Mouse (Mus musculus): ENCODE measurements around the gene Map7d2. TPM values are rescaled to one million over a fixed set of nuclear protein-coding genes. Genes with fewer than 3 reads are reported as not detected.
"Not testable (repeated sequence)": the region's sequence is repeated elsewhere in the genome, so short reads cannot be mapped to it uniquely, and the experiment has no call there.

Map7d2 gene
- polyA plus RNA-seq, 1 experiment from 2014 or later = 17.4 TPM

GRCm38 (mm10) chrX:159447133-159447532, 32.8 kb downstream of the Map7d2 start:
- H3K27me3 ChIP-seq = no peaks in the 10 kb centered on the region
- no peaks in the 10 kb centered on the region for H3K4me1 ChIP-seq
- H3K4me3 ChIP-seq = no peak overlapping the region
- no peak overlapping the region for H3K4me2 ChIP-seq (replicated peaks)
- no peaks in the 10 kb centered on the region for H3K9me3 ChIP-seq
- WGBS = 84% methylated on average over 1 of the region's 1 CpGs
- no peak overlapping the region for H3K27ac ChIP-seq (replicated peaks)
- ATAC-seq (replicated peaks) = no peak
- H3K36me3 ChIP-seq = no peaks in the 10 kb centered on the region
- H3K9ac ChIP-seq (replicated peaks) = no peak overlapping the region

- 43% methylated on average over 7 of the region's 7 CpGs for WGBS
- Histone ChIP-seq H3K9ac (replicated peaks) (no peak overlapping the region), H3K4me3 (peak overlapping the region; percentile 19)
These were observed 44.8 kb downstream of the Map7d2 start for GRCm38 (mm10) chrX:159459006-159459654.

GRCm38 (mm10) chrX:159474799-159475198, 60.4 kb downstream of the Map7d2 start:
- no peaks in the 10 kb centered on the region for H3K4me1 ChIP-seq
- H3K4me2 ChIP-seq (replicated peaks) = no peak overlapping the region
- no peak overlapping the region for H3K4me3 ChIP-seq
- no peak overlapping the region for H3K9ac ChIP-seq (replicated peaks)
- no peaks in the 10 kb centered on the region for H3K9me3 ChIP-seq
- no peaks in the 10 kb centered on the region for H3K36me3 ChIP-seq
- no peaks in the 10 kb centered on the region for H3K27me3 ChIP-seq
- ATAC-seq (replicated peaks) = no peak
- WGBS = 81% methylated on average over 1 of the region's 1 CpGs
- no peak overlapping the region for H3K27ac ChIP-seq (replicated peaks)

More at GRCm38 (mm10) chrX:159459006-159459654, 44.8 kb downstream of the Map7d2 start:
- 0 out of 2 replicates have a peak, but pooled peaks cover 4% of the 10 kb centered on the region for H3K4me1 ChIP-seq
- ATAC-seq (replicated peaks) = peak; percentile 64
- no peak overlapping the region for H3K27ac ChIP-seq (replicated peaks)
- H3K9me3 ChIP-seq = no peaks in the 10 kb centered on the region
- no peaks in the 10 kb centered on the region for H3K36me3 ChIP-seq
- H3K4me2 ChIP-seq (replicated peaks) = peak overlapping the region; percentile 34
- no peaks in the 10 kb centered on the region for H3K27me3 ChIP-seq

- not testable (repeated sequence) for H3K27ac ChIP-seq (replicated peaks); ATAC-seq (replicated peaks)
These were observed 64.0 kb downstream of the Map7d2 start for GRCm38 (mm10) chrX:159478243-159478940.

GRCm38 (mm10) chrX:159484247-159484646, 69.9 kb downstream of the Map7d2 start:
- ATAC-seq (replicated peaks) = no peak
- Histone ChIP-seq H3K4me2 (replicated peaks) (no peak overlapping the region), H3K36me3 (no peaks in the 10 kb centered on the region), H3K9me3 (no peaks in the 10 kb centered on the region), H3K27me3 (no peaks in the 10 kb centered on the region), H3K4me1 (no peaks in the 10 kb centered on the region), H3K4me3 (no peak overlapping the region), H3K27ac (replicated peaks) (no peak overlapping the region), H3K9ac (replicated peaks) (no peak overlapping the region)
- 80% methylated on average over 1 of the region's 1 CpGs for WGBS

More at GRCm38 (mm10) chrX:159478243-159478940, 64.0 kb downstream of the Map7d2 start:
- H3K4me1 ChIP-seq; H3K4me3 ChIP-seq; H3K4me2 ChIP-seq (replicated peaks); H3K9ac ChIP-seq (replicated peaks); H3K27me3 ChIP-seq; H3K36me3 ChIP-seq; H3K9me3 ChIP-seq: not testable (repeated sequence)
- WGBS = 81% methylated on average over 4 of the region's 4 CpGs

- Histone ChIP-seq H3K4me2 (replicated peaks) (no peak overlapping the region), H3K36me3 (no peaks in the 10 kb centered on the region), H3K9me3 (no peaks in the 10 kb centered on the region), H3K27me3 (no peaks in the 10 kb centered on the region), H3K4me3 (no peak overlapping the region), H3K4me1 (no peaks in the 10 kb centered on the region), H3K9ac (replicated peaks) (no peak overlapping the region), H3K27ac (replicated peaks) (no peak overlapping the region)
- WGBS = 65% methylated on average over 2 of the region's 2 CpGs
- ATAC-seq (replicated peaks) = no peak
These were observed 88.8 kb downstream of the Map7d2 start for GRCm38 (mm10) chrX:159503181-159503580.

GRCm38 (mm10) chrX:159508331-159509036, 94.1 kb downstream of the Map7d2 start:
- Histone ChIP-seq H3K36me3 (no peaks in the 10 kb centered on the region), H3K27me3 (no peaks in the 10 kb centered on the region), H3K27ac (replicated peaks) (no peak overlapping the region), H3K4me2 (replicated peaks) (no peak overlapping the region), H3K4me1 (no peaks in the 10 kb centered on the region), H3K9ac (replicated peaks) (no peak overlapping the region), H3K4me3 (no peak overlapping the region), H3K9me3 (no peaks in the 10 kb centered on the region)
- no peak for ATAC-seq (replicated peaks)
- WGBS = 56% methylated on average over 19 of the region's 19 CpGs

- WGBS = 66% methylated on average over 4 of the region's 4 CpGs
These were observed 94.7 kb downstream of the Map7d2 start for GRCm38 (mm10) chrX:159509042-159509441.

GRCm38 (mm10) chrX:159509847-159510715, 95.7 kb downstream of the Map7d2 start:
- Histone ChIP-seq H3K4me1 (no peaks in the 10 kb centered on the region), H3K36me3 (no peaks in the 10 kb centered on the region), H3K4me2 (replicated peaks) (no peak overlapping the region), H3K9me3 (no peaks in the 10 kb centered on the region), H3K9ac (replicated peaks) (no peak overlapping the region), H3K27ac (replicated peaks) (no peak overlapping the region), H3K4me3 (no peak overlapping the region), H3K27me3 (no peaks in the 10 kb centered on the region)
- ATAC-seq (replicated peaks) = no peak
- WGBS = 79% methylated on average over 19 of the region's 19 CpGs

More at GRCm38 (mm10) chrX:159509042-159509441, 94.7 kb downstream of the Map7d2 start:
- Histone ChIP-seq H3K9me3 (no peaks in the 10 kb centered on the region), H3K27ac (replicated peaks) (no peak overlapping the region), H3K9ac (replicated peaks) (no peak overlapping the region), H3K4me2 (replicated peaks) (no peak overlapping the region), H3K4me3 (no peak overlapping the region), H3K36me3 (no peaks in the 10 kb centered on the region), H3K4me1 (no peaks in the 10 kb centered on the region), H3K27me3 (no peaks in the 10 kb centered on the region)
- no peak for ATAC-seq (replicated peaks)

GRCm38 (mm10) chrX:159510716-159511051, 96.3 kb downstream of the Map7d2 start:
- H3K27me3 ChIP-seq = no peaks in the 10 kb centered on the region
- H3K9me3 ChIP-seq = no peaks in the 10 kb centered on the region
- no peak overlapping the region for H3K4me2 ChIP-seq (replicated peaks)
- no peak for ATAC-seq (replicated peaks)
- 84% methylated on average over 9 of the region's 9 CpGs for WGBS
- no peaks in the 10 kb centered on the region for H3K4me1 ChIP-seq
- H3K9ac ChIP-seq (replicated peaks) = no peak overlapping the region
- H3K27ac ChIP-seq (replicated peaks) = no peak overlapping the region
- H3K4me3 ChIP-seq = no peak overlapping the region
- H3K36me3 ChIP-seq = no peaks in the 10 kb centered on the region

- Histone ChIP-seq H3K9me3 (no peaks in the 10 kb centered on the region), H3K27me3 (no peaks in the 10 kb centered on the region), H3K36me3 (no peaks in the 10 kb centered on the region), H3K4me1 (no peaks in the 10 kb centered on the region), H3K4me3 (no peak overlapping the region), H3K27ac (replicated peaks) (no peak overlapping the region), H3K9ac (replicated peaks) (no peak overlapping the region), H3K4me2 (replicated peaks) (no peak overlapping the region)
- whole genome bisulfite sequencing = 91% methylated on average over 6 of the region's 6 CpGs
- ATAC-seq (replicated peaks) = no peak
These were observed 101.2 kb downstream of the Map7d2 start for GRCm38 (mm10) chrX:159515599-159515998.
